Mouse (Mus musculus): ENCODE results near the gene 1700037C18Rik. TPM values are rescaled to one million over a fixed set of nuclear protein-coding genes. Genes with fewer than 3 reads are reported as not detected.

The 1700037C18Rik gene
- polyA plus RNA-seq (2014; fragmentation: Illumina TruSeq; extraction: RNeasy Lipid Tissue Mini Kit (QIAGEN cat#74804); ENCODE audit: insufficient read depth, low read depth, low replicate concordance) = 15.3 TPM

DNA sequence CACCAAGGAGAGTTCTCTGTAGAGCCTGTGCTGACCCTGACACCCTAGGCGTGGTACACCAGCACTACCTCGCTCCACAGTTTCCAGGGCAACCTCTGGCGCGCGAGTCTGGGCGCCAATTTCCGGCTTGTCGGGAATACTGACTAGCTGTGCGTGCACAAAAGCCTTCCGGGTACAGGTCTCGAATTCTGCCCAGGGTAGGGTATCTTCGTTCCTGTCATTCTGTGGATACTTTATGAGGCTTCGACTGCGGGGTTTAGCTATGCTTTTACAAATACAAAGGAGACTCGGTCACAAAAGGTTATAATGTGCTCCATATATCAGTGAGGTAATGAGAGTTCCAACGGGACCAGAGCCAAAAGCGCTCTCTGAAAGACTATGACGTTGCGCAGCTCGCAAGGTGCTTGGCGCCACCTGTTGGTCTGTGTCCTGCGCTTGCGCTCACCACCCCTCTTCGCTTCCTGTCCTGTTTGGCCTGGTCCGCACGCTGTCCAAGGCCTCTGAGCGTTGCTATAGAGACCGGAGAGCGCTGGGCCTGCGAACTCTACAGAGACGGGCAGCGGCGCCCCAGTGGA, at the start of gene 1700037C18Rik, which contains the start of gene Cluap1:
1700037C18Rik (minus strand) TSS at position 153 of the 575 bp plus-strand sequence.
Cluap1 (plus strand) TSS at position 265 of the 575 bp plus-strand sequence.

DNA sequence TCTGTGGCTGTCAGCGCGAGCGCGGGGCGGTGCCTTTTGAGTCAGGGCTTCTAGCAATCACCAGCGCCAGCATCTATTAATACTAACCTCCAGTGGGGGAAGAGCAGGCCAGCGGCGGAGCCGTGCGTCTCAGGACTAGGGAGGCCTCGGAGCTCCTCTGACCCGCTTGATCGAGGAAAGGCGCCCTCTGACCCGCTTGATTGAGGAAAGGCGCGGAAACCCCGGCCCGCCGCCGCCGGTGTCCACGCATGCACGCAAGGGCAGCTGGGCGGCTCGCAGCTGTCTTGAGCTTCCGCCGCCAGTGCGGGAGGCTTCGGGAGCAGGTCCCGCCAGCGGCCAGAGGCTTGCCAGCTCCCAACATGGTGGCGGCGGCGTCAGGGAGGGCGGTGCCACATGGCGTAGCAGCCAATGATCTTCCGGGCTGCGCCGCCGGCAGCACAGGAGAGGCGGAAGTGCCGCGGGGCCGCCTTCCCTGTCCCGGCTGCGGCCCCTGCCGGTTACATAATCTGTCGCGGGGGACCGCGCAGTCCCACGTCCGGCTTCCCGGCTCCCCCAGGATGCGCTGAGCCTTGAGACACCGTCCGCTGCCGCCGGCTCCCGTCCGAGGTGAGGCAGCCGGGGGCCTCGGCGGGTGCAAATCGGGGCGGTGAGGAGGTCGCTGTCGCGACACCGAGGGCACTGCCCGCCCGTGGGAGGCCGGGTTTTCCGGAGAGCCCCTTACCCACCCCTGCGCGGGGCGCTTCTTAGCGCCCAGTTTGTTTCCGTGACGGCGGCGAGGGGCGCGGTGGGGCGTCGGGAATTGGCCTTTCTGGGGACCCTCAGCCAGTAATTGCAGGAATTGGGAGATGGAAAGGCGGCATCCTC, 24.1 kb downstream of the 1700037C18Rik start, which contains the start of the genes Zfp597 and Gm20695:
Zfp597 (minus strand) TSS at position 361 of the 864 bp plus-strand sequence.
Gm20695 (plus strand) TSS at position 448 of the 864 bp plus-strand sequence.

DNA sequence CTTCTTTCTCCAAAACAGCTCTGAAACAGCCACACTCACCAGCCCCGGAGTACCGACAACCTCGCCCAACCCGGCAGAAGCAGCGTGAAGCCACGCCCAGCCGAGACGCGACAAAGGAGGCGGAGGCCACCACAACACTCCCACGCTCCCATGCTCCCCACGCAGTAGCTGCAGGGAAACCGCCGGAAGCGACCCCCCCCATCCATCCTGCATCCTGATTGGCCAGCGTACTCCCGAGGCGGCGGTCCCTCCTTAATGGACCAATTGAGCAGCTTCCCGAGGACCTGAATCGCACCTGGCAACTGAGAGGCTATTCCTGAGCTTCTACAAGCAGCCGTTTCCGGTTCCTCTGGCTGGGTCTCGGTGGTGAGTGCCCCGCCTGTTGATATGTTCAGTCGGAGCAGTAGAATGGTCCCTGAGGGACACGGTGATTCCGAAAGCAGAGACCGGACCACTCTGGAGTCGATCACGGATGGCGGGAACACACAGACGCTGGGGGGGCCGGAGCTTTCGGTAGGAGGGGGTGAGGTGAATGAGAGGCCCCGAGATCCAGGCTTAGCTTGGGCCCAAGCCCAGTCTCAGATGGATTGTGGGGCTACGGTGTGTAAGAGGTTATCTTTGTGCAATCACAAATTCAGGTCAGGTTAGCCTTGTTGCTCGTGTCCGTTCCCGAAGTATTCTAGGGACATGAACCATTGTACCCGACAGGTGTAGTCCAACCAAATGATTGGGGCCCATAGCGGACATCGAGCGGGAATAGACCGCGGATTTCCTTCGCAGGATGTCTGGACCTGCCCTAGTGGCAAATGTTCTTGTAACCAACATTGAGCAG, 36.1 kb downstream of the 1700037C18Rik start, which contains the start of gene Naa60:
Naa60 (plus strand) TSS at position 160 of the 832 bp plus-strand sequence.

DNA sequence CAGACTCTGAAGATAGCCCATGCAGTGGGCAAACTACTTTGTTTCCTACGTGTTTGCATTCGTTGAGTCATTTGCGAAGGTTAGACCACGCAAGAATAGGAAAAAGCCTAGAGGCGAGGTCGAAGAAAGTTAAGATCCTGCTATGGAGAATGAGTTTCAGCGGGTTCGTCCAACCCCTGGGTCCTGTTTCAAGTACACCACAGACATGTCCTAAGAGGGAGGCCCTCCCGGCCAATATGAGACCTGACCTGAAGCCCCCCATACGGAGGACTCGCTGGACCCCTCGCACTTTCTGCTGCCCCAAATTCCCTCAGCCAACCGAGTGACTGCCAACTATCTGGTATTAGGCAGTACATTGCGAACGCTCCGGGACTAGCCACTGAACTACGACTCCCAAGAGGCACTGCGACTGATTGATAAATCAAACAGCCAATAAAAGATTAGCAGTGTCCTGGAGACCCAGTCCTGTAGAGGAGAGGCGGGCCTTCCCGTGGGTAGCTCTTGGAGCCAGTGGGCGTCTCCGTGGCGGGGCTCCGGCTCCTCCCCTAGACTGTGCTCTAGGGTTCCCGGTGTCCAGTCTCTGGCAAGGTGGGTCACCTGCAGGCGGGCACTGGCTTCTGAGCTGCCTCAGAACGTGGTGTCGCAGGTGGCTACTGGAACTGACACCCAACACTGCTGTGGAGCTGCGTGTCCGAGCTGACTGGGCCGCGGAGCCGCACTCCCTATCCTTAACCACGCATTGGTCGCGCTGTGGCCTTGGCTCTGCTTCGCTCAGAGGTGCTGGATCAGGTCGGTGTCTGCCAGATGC, 61.6 kb downstream of the 1700037C18Rik start, which contains the start of gene Zfp174:
Zfp174 (plus strand) TSS at position 558 of the 808 bp plus-strand sequence.

Other genes with a start within 250 kb of the 1700037C18Rik start
- 0.71 TPM for gene Mefv, start 190.6 kb downstream of the 1700037C18Rik start, polyA plus RNA-seq (2014; fragmentation: Illumina TruSeq; extraction: RNeasy Lipid Tissue Mini Kit (QIAGEN cat#74804); ENCODE audit: insufficient read depth, low read depth, low replicate concordance)
- 11.0 TPM for gene Zfp263, start 164.6 kb downstream of the 1700037C18Rik start, polyA plus RNA-seq (2014; fragmentation: Illumina TruSeq; extraction: RNeasy Lipid Tissue Mini Kit (QIAGEN cat#74804); ENCODE audit: insufficient read depth, low read depth, low replicate concordance)
- gene Olfr15, start 77.8 kb downstream of the 1700037C18Rik start, polyA plus RNA-seq (2014; fragmentation: Illumina TruSeq; extraction: RNeasy Lipid Tissue Mini Kit (QIAGEN cat#74804); ENCODE audit: insufficient read depth, low read depth, low replicate concordance) = not detected
- gene Zfp174, start 61.4 kb downstream of the 1700037C18Rik start, polyA plus RNA-seq (2014; fragmentation: Illumina TruSeq; extraction: RNeasy Lipid Tissue Mini Kit (QIAGEN cat#74804); ENCODE audit: insufficient read depth, low read depth, low replicate concordance) = 0.40 TPM
- gene Naa60, start 36.3 kb downstream of the 1700037C18Rik start, polyA plus RNA-seq (2014; fragmentation: Illumina TruSeq; extraction: RNeasy Lipid Tissue Mini Kit (QIAGEN cat#74804); ENCODE audit: insufficient read depth, low read depth, low replicate concordance) = 27.7 TPM
- gene Zfp597, start 24.1 kb downstream of the 1700037C18Rik start, polyA plus RNA-seq (2014; fragmentation: Illumina TruSeq; extraction: RNeasy Lipid Tissue Mini Kit (QIAGEN cat#74804); ENCODE audit: insufficient read depth, low read depth, low replicate concordance) = 6.5 TPM
- gene Gm20695, start 24.0 kb downstream of the 1700037C18Rik start, polyA plus RNA-seq (2014; fragmentation: Illumina TruSeq; extraction: RNeasy Lipid Tissue Mini Kit (QIAGEN cat#74804); ENCODE audit: insufficient read depth, low read depth, low replicate concordance) = 0.39 TPM
- 17.5 TPM for gene Cluap1, start 112 bp upstream of the 1700037C18Rik start, polyA plus RNA-seq (2014; fragmentation: Illumina TruSeq; extraction: RNeasy Lipid Tissue Mini Kit (QIAGEN cat#74804); ENCODE audit: insufficient read depth, low read depth, low replicate concordance)
- 1.00 TPM for gene Nlrc3, start 67.9 kb upstream of the 1700037C18Rik start, polyA plus RNA-seq (2014; fragmentation: Illumina TruSeq; extraction: RNeasy Lipid Tissue Mini Kit (QIAGEN cat#74804); ENCODE audit: insufficient read depth, low read depth, low replicate concordance)
- 5.6 TPM for gene Slx4, start 95.1 kb upstream of the 1700037C18Rik start, polyA plus RNA-seq (2014; fragmentation: Illumina TruSeq; extraction: RNeasy Lipid Tissue Mini Kit (QIAGEN cat#74804); ENCODE audit: insufficient read depth, low read depth, low replicate concordance)
- not detected for gene Dnase1, start 128.3 kb upstream of the 1700037C18Rik start, polyA plus RNA-seq (2014; fragmentation: Illumina TruSeq; extraction: RNeasy Lipid Tissue Mini Kit (QIAGEN cat#74804); ENCODE audit: insufficient read depth, low read depth, low replicate concordance)
- 39.3 TPM for gene Trap1, start 169.1 kb upstream of the 1700037C18Rik start, polyA plus RNA-seq (2014; fragmentation: Illumina TruSeq; extraction: RNeasy Lipid Tissue Mini Kit (QIAGEN cat#74804); ENCODE audit: insufficient read depth, low read depth, low replicate concordance)